Mouse (Mus musculus) spleen, adult 12 weeks (tissue): ENCODE measurements around the gene Ndufs1.
"Not testable (repeated sequence)": the region's sequence is repeated elsewhere in the genome, so short reads cannot be mapped to it uniquely, and the experiment has no call there.

Experiments used
- DNase-seq: peaks from one replicate; pipeline ENCODE4 v3.0.0; 2022; ENCODE audit warnings: low spot score

The Ndufs1 gene

DNA sequence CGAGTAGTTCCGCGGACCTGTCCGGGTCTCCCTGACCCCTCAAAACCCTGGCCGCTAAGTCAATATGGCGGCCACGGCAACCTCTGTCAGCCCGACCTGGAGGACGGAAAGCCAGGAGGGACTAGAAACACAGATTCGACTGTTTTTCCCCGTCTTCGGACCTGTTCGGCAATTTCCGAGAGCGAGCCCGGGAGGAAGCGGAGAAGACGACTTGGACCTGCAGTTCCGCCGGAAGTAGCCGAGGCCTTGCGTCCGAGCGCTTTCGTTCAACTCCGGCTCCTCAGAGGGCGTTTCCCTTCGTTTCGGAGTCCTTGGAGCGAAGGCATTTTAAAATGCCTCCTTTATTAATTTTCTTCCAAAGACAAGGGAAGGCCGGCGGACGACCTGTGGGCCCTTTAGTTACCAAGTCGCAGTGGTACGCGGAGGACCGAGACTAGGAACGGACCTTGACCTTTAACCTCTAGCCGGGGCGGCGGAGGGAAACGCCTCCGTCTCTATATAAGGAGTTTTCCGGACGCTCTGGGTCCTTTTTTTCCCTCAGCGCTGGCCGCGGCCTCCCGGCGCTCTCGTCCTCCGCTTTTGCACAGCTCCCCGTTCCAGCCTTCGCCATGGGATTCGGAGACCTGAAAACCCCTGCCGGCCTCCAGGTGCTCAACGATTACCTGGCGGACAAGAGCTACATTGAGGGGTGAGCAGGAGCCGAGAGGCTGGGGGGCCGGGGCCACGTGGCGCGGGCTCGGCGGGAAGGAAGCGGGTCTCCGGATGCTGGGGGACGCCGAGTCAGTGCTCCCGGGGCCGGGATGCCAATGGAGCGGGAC is at the start of gene Ndufs1, which contains the start of gene Eef1b2:
TSS of gene Ndufs1 (minus strand) at position 230 of the 818 bp plus-strand sequence.
TSS of gene Eef1b2 (plus strand) at position 222 of the 818 bp plus-strand sequence.
- peak; percentile 88 for DNase-seq

DNA sequence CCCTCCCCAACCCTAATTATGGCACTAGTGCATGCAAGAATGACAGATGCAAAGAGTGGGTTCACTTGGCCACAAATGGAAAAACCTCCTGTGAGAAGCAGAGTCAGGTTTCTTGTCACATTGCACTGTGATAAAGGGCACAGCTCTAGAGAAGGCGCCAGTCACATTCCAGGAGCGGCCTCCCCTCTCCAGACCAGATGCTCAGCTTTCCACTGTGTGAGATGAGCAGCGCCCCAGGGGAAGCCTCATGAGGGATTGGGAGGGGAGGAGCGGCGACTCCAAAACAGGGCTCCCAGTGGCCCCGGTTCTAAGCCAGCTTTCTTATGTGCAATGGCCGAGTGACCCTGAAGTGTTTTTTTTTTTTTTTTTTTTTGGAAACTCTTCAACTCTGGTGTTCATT is 49.3 kb upstream of the Ndufs1 start:
- no peak for DNase-seq

DNA sequence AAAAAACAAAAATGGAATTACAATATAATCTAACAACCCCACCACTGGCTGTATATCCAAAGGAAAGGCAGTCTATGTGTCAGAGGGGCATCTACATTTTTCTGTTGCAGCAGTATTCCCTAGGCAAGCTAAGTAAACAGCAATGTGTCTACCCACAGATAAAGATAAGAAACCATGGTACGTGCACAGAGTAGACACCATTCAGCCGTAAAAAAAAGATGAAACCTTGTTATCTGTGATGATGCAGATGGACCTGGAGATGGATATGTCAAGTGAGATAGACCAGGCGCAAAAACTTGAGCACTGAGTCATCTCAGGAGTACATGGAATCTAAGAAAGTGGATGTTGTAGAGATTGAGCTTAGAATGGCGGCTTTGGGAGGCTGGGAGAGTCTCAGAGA is 48.4 kb upstream of the Ndufs1 start:
- no peak for DNase-seq

DNA sequence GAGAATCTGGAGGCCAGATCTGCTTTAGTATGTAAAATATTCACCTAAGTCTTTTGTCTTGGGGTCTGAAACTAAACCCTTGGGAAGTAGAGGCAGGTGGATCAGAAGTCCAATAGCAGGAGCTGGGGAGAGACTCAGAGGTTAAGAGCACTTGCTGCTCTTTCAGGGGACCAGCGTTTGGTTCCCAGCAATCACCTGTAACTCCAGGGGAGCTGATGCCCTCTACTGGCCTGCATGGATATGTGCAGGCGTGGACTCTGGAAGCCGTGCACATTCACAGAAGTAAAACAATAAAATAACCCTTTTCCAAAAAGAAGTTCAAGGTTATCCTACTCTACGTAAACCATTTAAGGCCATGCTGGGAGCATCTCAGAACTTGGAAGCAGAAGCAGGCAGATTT is 42.6 kb upstream of the Ndufs1 start:
- no peak for DNase-seq

DNA sequence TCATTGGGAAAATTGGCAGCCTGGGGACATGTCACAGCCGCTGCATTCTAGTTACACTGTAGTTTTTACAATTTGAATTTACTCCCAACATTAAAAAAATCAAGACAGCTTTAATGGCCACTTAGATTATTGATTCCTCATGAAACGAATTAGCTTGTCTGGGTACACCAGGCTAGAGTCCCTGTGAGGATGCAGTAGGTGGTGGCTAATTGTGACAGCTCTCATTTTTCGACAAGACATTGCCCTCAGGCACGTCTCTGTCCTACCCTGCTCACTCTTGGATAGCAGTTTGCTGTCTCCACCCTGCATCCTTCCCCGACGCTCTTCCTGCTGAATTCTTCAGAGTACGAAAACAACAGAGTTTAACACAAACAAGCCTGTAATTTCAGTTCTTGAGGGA is 38.0 kb upstream of the Ndufs1 start:
- no peak for DNase-seq

DNA sequence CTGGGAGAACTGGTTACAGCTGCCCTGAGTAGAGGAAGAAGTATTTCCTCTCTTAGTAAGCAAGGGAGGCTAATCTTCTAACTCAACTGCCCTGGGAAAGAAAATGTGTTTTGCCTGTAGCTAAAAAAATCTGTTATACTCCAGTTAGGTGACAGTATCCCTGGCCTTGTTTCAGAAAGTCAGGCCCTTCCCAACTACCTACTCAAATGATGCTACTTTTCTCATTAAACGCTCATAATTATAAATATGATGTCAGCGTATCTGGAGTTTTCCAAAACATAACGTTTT is 37.6 kb upstream of the Ndufs1 start, which contains the start of gene Gpr1:
TSS of gene Gpr1 (minus strand) at position 273 of the 288 bp plus-strand sequence.
- no peak for DNase-seq

DNA sequence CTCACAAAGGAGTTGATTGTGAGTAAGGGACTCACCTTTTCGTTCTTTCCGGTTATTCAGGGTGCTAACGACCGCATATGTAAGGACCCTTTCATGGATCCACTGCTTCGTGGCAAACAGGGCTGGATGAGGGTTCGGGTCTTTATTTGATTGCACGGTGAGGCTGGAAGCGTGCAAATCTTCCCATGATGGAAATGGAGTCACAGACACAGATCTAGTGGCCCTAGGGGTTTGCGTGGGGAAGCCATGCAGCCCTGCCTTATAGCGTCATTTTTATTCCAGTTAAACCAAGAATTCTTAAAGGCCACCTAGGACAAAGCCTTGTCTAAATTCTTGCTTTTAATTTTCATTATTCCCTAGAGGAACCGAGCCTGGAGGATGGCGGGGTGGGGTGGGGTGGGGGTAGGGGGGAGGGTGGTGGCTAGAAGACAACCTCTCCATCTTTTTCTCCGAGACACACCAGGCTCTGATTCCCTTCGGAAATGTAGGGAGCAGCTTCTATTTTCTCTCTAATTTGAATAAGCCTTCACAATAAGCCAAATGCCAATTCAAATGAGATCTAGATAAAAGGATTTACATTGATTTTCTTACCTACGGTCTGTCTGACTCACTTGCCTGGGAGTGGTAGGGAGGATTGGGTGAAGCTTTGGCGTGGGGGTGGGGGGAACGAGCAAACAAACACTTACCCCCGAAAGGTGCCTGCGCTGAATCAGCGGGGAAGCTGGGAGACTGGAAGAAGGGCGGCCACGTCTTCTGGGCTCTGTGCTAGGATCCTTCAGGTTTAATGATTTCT is 37.0 kb upstream of the Ndufs1 start:
- DNase-seq = no peak

DNA sequence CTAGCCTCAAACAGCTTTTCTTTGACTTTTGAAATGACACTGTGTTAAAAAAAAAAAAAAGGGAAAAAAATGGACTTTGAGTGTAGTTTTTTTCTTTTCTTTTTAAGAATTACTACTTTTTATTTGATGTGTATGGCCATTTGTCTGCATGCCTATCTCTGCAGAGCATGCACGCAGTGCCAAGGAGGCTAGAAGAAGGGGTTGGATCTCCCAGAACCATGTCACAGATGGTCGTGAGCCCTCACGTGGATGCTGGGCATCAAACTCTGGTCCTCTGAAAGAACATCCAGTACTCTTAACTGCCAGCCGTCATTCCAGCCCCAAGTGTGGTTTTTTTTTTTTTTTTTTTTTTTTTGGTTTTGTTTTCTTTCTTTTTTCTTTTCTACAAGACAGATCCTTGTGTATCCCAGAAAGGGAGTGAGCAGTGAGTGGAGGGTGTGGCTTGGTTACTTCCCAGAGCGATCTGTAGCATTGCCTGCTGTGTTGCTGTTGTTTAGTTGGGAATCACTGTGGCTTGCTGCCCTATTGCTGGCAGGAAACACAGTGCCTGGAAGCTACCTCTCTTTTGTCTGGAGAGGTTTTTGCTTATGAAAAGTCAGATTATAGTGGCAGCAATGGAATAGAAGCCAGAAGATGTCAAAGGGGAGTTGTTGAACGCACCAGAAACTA is 33.4 kb upstream of the Ndufs1 start:
- DNase-seq = no peak

DNA sequence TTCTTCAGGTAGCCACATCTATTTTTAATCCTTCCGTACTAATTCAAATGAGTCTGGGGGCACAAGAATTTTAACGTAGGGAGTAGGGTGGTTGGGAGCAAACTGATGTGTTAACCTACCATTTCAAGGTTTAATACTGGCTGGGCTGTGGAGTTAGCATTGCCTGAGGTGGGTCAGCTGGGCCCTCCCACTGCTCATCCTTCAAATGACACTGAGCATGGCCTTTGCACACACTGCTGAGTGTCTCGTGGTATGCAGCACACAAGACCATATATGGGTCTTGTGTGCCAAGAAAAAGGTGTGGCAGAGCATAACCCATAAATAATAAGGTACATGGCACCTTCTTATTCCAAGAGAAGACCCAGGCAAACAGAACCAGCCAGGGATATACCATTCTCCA is 31.0 kb upstream of the Ndufs1 start:
- DNase-seq = no peak

DNA sequence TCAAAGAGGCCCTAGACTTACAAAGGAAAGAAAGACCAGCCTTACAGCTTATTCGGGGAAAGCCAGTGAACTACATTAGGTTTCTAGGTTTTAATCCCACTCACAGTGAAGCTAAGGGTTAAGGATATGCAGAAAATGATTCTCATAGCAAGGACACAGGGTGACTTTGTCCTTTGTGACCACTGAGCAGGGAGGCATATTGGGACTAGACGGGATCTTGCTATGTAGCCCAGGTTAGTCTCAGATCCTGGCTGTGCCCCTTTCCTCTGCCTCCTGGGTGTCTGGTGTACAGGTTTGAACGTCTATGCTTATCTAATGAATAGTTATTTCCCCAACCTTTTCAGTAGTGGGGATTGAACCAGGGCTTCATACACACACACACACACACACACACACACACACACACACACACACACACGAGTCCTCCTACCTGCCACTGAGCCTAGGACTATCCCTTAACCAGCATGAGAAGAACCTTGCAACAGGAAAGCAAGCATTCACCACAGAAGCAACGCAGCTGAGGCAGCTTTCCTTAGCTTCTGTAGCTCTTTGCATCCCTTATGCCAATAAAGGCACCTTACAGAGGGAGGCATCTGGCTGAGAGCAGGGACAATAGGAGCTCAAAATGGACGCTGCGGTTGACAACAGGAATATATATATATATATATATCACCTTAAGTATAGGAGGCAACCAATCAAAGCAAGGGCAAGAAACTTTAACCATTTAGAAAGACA is 28.2 kb upstream of the Ndufs1 start:
- no peak for DNase-seq

DNA sequence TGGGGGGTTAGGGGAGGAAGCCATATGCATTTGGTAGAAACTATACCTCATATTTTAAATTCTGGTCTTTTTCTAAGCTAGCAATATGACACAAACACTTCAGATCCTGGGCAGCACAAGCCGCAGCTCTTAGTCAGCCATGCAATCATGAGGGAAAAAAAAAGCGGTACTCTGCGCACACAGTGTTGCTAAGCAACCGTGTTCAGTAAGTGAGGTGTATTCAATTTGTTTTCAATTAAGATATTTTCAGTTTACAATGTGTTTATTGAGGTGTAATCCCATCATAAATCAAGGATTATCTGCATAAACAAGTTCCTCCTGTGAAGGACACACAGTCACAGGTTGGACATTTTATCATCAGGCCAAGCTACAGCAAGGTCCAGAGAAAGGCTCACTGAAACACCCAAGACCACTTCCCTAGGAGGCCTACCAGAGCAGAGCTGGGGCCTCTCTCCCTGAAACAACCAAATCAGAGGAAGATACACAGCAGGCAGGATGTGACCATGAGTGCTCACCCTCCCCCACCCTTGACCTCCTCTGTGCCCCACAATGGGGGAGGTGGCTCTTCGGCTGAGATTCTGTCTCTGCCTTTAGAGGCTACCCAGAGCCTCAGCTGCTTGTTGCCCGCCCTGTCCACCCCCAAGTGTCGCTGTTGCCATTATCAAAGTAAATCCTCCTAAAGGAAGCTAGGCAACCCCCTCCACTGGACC is 27.5 kb upstream of the Ndufs1 start:
- no peak for DNase-seq

DNA sequence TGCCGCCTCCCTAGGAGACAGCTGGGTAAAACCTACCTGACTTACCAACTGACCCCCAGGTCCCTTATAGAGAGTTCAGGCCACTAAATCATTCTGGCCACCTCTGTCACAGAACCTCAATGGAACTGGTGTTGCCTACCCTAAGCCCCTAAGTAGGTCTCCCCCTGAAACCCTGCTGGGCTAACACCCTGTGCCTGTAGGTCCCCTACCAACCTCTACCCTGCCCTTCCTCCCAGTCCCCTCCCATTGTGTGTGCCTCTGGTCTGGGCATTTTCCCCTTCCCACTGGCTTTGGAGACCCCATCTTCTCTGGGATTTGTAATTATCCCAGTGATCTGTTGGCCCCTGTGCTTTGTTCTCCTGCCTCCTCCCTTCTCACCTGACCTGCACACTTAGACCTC is 26.8 kb upstream of the Ndufs1 start:
- DNase-seq = no peak

DNA sequence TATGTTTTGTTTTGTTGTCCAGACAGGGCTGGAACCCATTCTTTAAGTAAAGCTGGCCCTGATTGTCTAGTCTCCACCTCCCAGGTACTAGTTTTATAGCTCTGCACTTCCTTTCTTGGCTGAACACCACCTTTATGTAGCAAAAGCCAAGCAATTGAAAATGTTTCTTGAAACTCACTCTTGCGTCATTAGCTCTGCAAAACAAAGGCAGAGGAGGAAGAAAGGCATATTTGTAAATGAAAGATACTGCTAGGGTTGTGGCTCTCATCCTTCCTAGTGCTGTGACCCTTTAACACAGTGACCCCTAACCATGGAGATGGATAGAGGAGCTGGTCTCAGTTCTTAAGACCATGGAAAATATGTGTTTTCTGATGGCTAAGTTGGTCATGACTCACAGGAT is 25.0 kb upstream of the Ndufs1 start:
- no peak for DNase-seq

DNA sequence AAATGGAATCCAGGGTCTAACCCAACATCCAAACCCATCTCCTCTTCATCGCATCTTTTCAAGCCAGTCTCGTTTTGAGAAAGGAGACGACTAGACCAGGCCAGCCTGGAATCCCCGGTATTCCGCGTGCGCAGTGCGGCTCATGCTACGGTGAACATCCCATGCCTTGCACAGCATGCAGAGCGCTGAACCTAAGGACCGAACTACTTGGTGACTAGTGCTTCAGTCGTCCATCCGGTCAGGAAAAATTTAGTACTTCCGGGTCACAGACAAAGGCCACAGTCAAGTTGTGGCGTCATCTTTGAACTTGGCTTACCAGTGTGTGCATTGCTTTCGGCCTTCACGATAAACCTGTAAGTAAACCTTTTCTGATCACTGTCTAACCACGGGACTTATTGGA is 23.7 kb upstream of the Ndufs1 start:
- DNase-seq = no peak

DNA sequence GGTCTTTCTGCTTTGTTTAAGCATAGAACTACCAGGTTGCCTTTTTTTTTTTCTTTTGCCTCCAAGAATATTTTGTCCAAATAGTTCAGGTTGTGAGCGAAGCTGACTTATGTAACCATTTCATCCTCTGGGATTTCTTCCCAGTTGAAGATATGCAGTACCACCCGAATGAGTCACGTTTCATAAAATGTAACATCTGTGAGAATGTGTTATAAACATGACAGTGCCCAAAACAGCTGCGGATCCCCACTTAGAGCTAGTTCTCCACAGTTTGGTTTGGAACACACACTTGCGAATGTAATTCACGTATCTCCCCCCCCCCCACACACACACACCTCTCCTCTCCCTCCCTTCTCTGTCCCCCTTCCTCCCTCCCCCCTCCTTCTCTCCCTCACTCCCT is 22.8 kb upstream of the Ndufs1 start:
- DNase-seq = no peak

DNA sequence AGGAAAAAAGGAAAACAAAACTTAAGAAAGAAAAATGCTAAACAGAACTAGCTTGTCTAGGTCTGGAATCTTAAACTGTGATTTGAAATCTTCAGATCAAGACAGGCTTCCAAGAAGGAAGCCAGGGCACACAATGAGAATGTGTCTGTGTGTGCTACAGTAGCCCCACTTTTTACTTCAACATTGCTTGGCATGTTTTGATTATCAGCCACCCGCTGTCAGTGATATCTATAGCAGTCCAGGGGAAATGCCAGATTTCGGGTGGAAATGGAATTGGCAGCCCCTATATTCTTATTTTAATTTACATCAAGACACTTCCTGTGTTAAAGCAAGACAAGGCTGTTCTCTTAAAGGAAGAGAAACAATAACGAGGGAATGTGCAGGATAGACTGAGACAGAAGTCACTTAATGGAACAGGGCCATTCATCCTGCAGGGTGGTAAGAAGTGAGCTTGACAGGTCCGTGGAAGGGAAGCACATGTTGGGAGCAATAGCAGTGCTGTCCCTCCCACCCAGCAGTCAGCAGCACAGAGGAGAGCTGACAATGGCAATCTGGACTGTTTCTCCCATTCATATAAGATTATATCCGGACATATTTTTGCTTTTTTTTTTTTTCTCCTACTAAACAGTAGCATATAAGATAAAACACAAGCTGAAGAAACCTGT is 19.3 kb upstream of the Ndufs1 start:
- no peak for DNase-seq

DNA sequence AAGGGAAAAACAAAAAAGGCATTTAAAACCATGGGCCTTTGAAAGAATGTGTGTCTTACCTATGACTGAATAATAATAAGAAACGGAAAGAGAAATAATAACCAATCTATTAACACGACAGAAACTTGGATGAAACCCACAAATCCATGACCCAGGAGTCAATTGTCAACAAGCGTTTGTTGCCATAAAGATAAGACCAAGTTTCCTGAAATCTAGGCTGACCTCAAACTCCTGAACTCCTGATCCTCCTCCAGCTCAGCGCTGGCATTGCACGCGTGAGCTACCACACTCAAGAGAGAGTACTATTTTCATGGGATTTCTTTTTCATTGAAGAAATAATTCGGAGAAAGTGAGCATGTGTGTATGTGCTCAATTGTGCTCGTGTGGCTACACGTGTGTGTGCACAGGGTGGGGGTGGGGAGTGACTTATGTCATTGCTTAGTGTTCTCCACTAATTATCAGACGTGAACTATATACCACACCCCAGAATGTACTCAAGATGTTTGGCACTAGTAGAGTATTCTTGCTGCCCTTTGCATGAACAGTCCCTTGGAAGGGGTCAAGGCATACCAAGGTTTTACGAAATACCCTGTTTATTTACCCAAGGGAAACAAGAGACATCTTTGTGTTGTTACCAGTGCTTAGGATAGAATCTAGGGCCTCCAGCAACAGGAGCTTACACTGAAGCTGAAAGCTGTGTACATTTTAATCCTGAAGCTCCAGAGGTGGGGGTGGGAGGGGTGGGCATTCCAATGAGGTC is 15.9 kb upstream of the Ndufs1 start:
- no peak for DNase-seq

DNA sequence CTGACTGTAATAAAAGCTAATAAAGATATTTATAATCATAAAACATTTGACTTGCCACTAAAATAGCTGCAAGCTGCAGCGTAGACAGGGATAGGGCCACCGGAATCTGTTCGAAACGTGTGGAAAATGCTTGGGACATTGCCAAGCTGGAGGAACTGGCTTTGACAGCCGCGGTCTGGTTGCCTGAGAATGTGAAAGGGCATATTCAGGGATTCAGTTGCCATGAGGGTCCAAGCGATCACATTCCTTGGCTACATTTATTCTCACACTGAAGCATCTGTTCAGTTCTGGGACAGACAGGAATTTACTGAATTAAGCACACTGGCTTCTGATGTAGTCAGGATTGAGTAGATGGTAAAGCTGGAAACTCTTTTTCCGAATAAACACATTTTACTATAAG is 14.2 kb upstream of the Ndufs1 start:
- DNase-seq = no peak

DNA sequence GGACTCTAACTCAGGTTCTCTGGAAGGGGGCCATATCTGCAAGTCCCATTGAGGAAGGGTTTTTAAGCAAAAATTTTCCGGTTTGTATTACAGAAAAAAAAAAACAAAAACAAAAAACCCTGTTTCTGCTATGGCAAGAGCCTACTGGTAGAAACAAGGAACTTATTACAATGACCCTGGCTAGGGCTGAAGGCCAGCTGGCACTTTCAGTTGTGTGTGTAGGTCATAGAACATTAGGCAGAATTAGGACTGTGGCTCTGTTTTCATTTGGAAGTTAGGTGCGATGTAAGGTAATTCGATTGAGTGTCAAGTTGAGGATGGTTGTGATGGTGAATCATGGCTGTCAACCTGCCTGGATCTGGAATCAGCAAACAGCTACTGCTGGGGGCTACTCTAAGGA is 11.9 kb upstream of the Ndufs1 start:
- no peak for DNase-seq

DNA sequence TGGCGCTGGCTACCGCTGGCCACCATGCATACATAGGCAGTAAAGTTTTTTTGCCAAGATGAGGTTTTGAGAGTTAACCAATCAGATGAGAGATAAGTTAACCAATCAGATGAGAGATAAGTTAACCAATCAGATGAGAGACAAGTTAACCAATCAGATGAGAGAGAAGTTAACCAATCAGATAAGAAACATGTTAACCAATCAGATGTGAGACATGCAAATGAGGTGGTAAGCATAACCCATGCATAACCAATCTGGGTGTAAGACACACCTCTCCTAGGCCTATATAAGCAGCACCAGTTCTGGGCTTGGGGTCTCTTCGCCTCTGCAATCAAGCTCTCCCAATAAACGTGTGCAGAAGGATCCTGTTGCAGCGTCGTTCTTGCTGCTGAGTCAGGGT is 8.8 kb upstream of the Ndufs1 start:
- not testable (repeated sequence) for DNase-seq
